Mouse (Mus musculus) C2C12 (cell line): Measurements from ENCODE around the gene AB124611. TPM values are rescaled to one million over a fixed set of nuclear protein-coding genes. Genes with fewer than 3 reads are reported as not detected.

Source experiments
- H3K27me3 ChIP-seq: one replicate; pipeline ENCODE4 v1.6.1; 2011; ENCODE audit not compliant: control insufficient read depth, insufficient read depth, insufficient read length
- H3K36me3 ChIP-seq: one replicate; pipeline ENCODE4 v1.6.1; 2011; ENCODE audit not compliant: control insufficient read depth, insufficient read depth
- H3K4me3 ChIP-seq: one replicate; pipeline ENCODE4 v1.5.1; 2011; ENCODE audit warnings: mild to moderate bottlenecking, control low read depth; ENCODE audit not compliant: poor library complexity, insufficient read depth, severe bottlenecking
- H3K79me2 ChIP-seq: one replicate; pipeline ENCODE4 v1.6.1; 2011; ENCODE audit not compliant: control insufficient read depth, insufficient read depth
- H3K79me3 ChIP-seq: one replicate; pipeline ENCODE4 v1.6.1; 2011; ENCODE audit warnings: low read depth, control low read depth
- H3ac ChIP-seq: one replicate; pipeline ENCODE3; 2011; ENCODE audit warnings: low read depth; ENCODE audit not compliant: control insufficient read depth, insufficient read length
- CEBPB ChIP-seq: IDR thresholded peaks from one replicate; pipeline ENCODE4 v1.6.1; 2011; ENCODE audit warnings: low read depth, mild to moderate bottlenecking, control low read depth, moderate library complexity
- CTCF ChIP-seq: IDR thresholded peaks from one replicate; pipeline ENCODE4 v1.5.1; 2011; ENCODE audit not compliant: control insufficient read depth, insufficient read depth, insufficient read length
- FOSL1 ChIP-seq: IDR thresholded peaks from one replicate; pipeline ENCODE4 v1.8.0; 2011; ENCODE audit warnings: mild to moderate bottlenecking, low read length; ENCODE audit not compliant: poor library complexity, insufficient read depth, severe bottlenecking
- MAX ChIP-seq: IDR thresholded peaks from one replicate; pipeline ENCODE4 v1.6.1; 2011; ENCODE audit warnings: mild to moderate bottlenecking, control low read depth
- MYOD1 ChIP-seq: IDR thresholded peaks from one replicate; pipeline ENCODE4 v1.6.1; 2011; ENCODE audit warnings: low read depth; ENCODE audit not compliant: control insufficient read depth, insufficient read length
- MYOG ChIP-seq: IDR thresholded peaks from one replicate; pipeline ENCODE4 v1.6.1; 2011; ENCODE audit not compliant: control insufficient read depth, insufficient read length; ENCODE audit errors: extremely low read depth
- USF1 ChIP-seq: IDR thresholded peaks from one replicate; pipeline ENCODE4 v1.6.1; 2011; ENCODE audit warnings: low read depth, mild to moderate bottlenecking, control low read depth, moderate library complexity
- polyA plus RNA-seq: library from polyadenylated mRNA; unstranded; fragments of >200 nt; fragmentation: generic; extraction: Trizol; gene quantifications from one replicate; pipeline ENCODE4 v1.2.1, GENCODE M21; 2012; ENCODE audit warnings: missing spikeins

AB124611 gene
- polyA plus RNA-seq, 1 experiment: 0.19 TPM

GRCm38 (mm10) chr9:21564420-21564819 is 38.4 kb downstream of the AB124611 start:
- Histone ChIP-seq H3K79me2 (peaks cover 100% of the 10 kb centered on the region), H3ac (no peak overlapping the region), H3K36me3 (peaks cover 8% of the 10 kb centered on the region), H3K79me3 (peaks cover 68% of the 10 kb centered on the region), H3K4me3 (no peak overlapping the region), H3K27me3 (no peaks in the 10 kb centered on the region)
- TF ChIP-seq FOSL1 (no peak), MYOG (no peak), MAX (no peak), USF1 (no peak), MYOD1 (no peak), CTCF (no peak), CEBPB (no peak)

DNA sequence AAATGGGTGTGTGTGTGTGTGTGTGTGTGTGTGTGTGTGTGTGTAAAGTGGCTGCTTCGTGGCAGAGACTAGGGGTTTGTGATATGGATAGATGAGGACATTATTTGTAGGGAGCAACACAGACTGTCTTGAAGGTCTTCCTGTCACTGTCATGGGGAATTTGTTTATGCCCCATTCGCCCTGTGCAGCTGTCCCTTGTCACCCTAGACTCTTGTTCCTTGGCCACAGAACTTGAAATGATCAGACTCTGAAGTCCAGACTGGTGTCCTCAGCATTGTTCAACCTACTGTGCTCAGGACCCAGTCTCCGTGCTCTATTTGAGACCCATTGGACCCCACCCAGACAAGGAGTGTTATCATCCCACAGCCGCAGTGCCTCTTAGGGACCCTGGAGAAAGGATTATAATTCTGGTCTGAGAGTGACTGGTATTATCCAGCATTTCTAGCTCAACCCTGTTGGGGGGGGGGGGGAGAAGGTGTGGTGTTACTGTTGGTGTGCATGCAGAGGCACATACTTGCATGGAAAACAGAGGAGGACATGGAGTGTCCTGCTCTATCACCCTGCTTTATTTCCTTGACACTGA is 39.1 kb downstream of the AB124611 start:
- peaks cover 64% of the 10 kb centered on the region for H3K79me3 ChIP-seq
- no peak for TF ChIP-seq FOSL1
- no peak for TF ChIP-seq CTCF
- TF ChIP-seq MAX: no peak
- no peak for TF ChIP-seq CEBPB
- TF ChIP-seq MYOG: no peak
- TF ChIP-seq MYOD1: no peak
- TF ChIP-seq USF1: no peak
- no peaks in the 10 kb centered on the region for H3K27me3 ChIP-seq
- H3K4me3 ChIP-seq: no peak overlapping the region
- H3K36me3 ChIP-seq: peaks cover 14% of the 10 kb centered on the region
- peaks cover 99% of the 10 kb centered on the region for H3K79me2 ChIP-seq
- H3ac ChIP-seq: no peak overlapping the region

- H3ac ChIP-seq: no peak overlapping the region
- peaks cover 54% of the 10 kb centered on the region for H3K79me3 ChIP-seq
- H3K4me3 ChIP-seq: no peak overlapping the region
- H3K27me3 ChIP-seq: no peaks in the 10 kb centered on the region
- no peak for TF ChIP-seq FOSL1
- no peak for TF ChIP-seq USF1
- TF ChIP-seq MYOG: no peak
- no peak for TF ChIP-seq MAX
- no peak for TF ChIP-seq CEBPB
- no peak for TF ChIP-seq CTCF
- TF ChIP-seq MYOD1: no peak
- H3K36me3 ChIP-seq: peaks cover 22% of the 10 kb centered on the region
- H3K79me2 ChIP-seq: peaks cover 85% of the 10 kb centered on the region
Observed at GRCm38 (mm10) chr9:21566538-21566937, 40.6 kb downstream of the AB124611 start.

- Histone ChIP-seq H3K79me2 (peaks cover 80% of the 10 kb centered on the region), H3K36me3 (peaks cover 24% of the 10 kb centered on the region), H3K27me3 (no peaks in the 10 kb centered on the region), H3K4me3 (no peak overlapping the region), H3ac (no peak overlapping the region), H3K79me3 (peaks cover 52% of the 10 kb centered on the region)
- no peak for TF ChIP-seq CTCF
- TF ChIP-seq MYOG: no peak
- no peak for TF ChIP-seq CEBPB
- TF ChIP-seq MYOD1: no peak
- TF ChIP-seq USF1: no peak
- TF ChIP-seq FOSL1: no peak
- no peak for TF ChIP-seq MAX
Observed at GRCm38 (mm10) chr9:21567051-21567450, 41.1 kb downstream of the AB124611 start.

GRCm38 (mm10) chr9:21568657-21569255 is 42.8 kb downstream of the AB124611 start:
- no peak overlapping the region for H3ac ChIP-seq
- TF ChIP-seq CTCF: no peak
- no peak for TF ChIP-seq MYOD1
- TF ChIP-seq FOSL1: no peak
- TF ChIP-seq MAX: no peak
- TF ChIP-seq CEBPB: no peak
- TF ChIP-seq USF1: no peak
- TF ChIP-seq MYOG: no peak
- H3K36me3 ChIP-seq: peaks cover 33% of the 10 kb centered on the region
- no peak overlapping the region for H3K4me3 ChIP-seq
- peaks cover 63% of the 10 kb centered on the region for H3K79me2 ChIP-seq
- peaks cover 42% of the 10 kb centered on the region for H3K79me3 ChIP-seq
- no peaks in the 10 kb centered on the region for H3K27me3 ChIP-seq
